Mouse (Mus musculus): ENCODE measurements at regions not wholly inside any gene's neighbourhood (a gene's known extent, or its start where the extent isn't known, plus 50 kb on each side); places are given as distances from the start of the nearest gene placed in this dataset.

DNA sequence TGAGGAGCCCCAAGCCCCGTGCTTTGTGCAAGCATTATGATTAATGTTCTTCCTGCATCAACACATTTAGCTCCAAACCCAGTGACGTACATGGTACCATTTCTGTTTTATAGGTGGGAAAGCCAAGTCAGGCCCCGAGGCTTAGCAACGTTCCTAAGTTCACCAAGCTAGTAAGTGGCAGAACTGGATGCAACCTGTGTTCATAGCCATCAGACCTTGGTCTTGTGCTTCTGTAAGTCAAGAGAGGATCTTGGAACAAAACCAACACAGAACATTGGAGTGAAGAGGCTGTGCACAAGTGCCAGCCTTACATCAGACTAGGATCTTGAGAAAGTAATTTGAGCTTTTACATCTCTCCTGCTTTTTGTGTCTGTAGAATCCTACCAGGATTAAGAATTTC lies 71.3 kb downstream of the Cdc7 start:
- 86% methylated on average over 4 of the region's 4 CpGs for WGBS
- DNase-seq (ENCODE audit: low spot score) (no peak), ATAC-seq (no peak)
- H3K9ac ChIP-seq (ENCODE audit: low read length): no peak overlapping the region
- H3K27me3 ChIP-seq (replicated peaks; ENCODE audit: control insufficient read depth, insufficient read depth, low read length): no peaks in the 10 kb centered on the region
- H3K9me3 ChIP-seq (replicated peaks; ENCODE audit: control insufficient read depth, low read length): 0 out of 2 replicates have a peak, but pooled peaks cover 3% of the 10 kb centered on the region
- no peak overlapping the region for H3K4me2 ChIP-seq (ENCODE audit: low read length)
- H3K4me1 ChIP-seq (ENCODE audit: control insufficient read depth, insufficient read depth, low read length): no peaks in the 10 kb centered on the region
- no peaks in the 10 kb centered on the region for H3K36me3 ChIP-seq (ENCODE audit: control insufficient read depth, insufficient read depth, low read length)
- no peak overlapping the region for H3K4me3 ChIP-seq (ENCODE audit: low read depth, low read length)
- no peak overlapping the region for H3K27ac ChIP-seq (ENCODE audit: low read depth, low read length)

DNA sequence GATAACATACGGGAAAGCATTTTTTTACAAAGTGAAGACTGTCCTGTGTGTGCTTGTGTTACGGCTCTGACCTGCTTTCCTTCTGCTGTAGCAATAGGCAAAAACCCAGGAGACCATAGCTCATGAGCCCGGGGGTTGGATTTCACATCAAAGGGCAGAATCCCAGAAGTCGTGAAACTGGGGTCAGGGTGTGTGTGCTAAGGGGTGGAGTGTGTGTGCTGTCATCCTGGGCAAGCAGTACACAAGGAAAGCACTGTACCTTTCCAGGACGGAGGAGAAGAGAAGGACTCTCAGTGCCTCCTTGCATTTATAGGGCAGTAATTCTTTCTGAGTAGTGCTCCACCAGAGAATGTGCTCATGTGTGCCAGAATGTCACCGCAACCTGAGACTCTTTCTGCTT lies 71.7 kb downstream of the Cdc7 start:
- Histone ChIP-seq H3K9ac (ENCODE audit: low read length) (no peak overlapping the region), H3K4me1 (ENCODE audit: control insufficient read depth, insufficient read depth, low read length) (no peaks in the 10 kb centered on the region), H3K9me3 (replicated peaks; ENCODE audit: control insufficient read depth, low read length) (0 out of 2 replicates have a peak, but pooled peaks cover 3% of the 10 kb centered on the region), H3K4me3 (ENCODE audit: low read depth, low read length) (no peak overlapping the region), H3K27ac (ENCODE audit: low read depth, low read length) (no peak overlapping the region), H3K36me3 (ENCODE audit: control insufficient read depth, insufficient read depth, low read length) (no peaks in the 10 kb centered on the region), H3K27me3 (replicated peaks; ENCODE audit: control insufficient read depth, insufficient read depth, low read length) (no peaks in the 10 kb centered on the region), H3K4me2 (ENCODE audit: low read length) (no peak overlapping the region)
- ATAC-seq (no peak), DNase-seq (ENCODE audit: low spot score) (no peak)
- 81% methylated on average over 6 of the region's 6 CpGs for WGBS

GRCm38 (mm10) chr5:107036475-107036874 lies 72.4 kb downstream of the Cdc7 start:
- no peak overlapping the region for H3K9ac ChIP-seq (ENCODE audit: low read length)
- no peaks in the 10 kb centered on the region for H3K36me3 ChIP-seq (ENCODE audit: control insufficient read depth, insufficient read depth, low read length)
- 0 out of 2 replicates have a peak, but pooled peaks cover 3% of the 10 kb centered on the region for H3K9me3 ChIP-seq (replicated peaks; ENCODE audit: control insufficient read depth, low read length)
- WGBS: 74% methylated on average over 6 of the region's 6 CpGs
- H3K27me3 ChIP-seq (replicated peaks; ENCODE audit: control insufficient read depth, insufficient read depth, low read length): no peaks in the 10 kb centered on the region
- H3K27ac ChIP-seq (ENCODE audit: low read depth, low read length): no peak overlapping the region
- DNase-seq (ENCODE audit: low spot score) (no peak), ATAC-seq (no peak)
- no peak overlapping the region for H3K4me3 ChIP-seq (ENCODE audit: low read depth, low read length)
- H3K4me1 ChIP-seq (ENCODE audit: control insufficient read depth, insufficient read depth, low read length): no peaks in the 10 kb centered on the region
- H3K4me2 ChIP-seq (ENCODE audit: low read length): no peak overlapping the region

DNA sequence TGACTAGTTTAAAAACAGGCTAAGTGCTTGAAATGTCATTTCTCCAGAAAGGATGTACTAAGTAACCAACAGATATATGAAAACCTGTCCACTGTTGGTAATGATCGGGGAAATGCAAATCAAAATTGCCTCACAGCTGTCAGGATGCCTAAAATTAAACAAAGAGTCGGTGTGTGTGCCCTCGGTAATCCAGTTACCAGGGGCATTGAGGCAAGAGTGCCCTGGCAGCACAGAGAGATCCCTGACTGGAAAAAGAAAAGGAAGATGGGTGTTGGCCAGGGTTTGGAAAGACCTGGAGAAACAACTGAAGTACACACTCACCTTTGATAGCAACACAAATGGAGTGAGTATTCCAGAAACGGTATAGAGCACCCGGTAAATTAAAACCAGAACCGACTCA lies 73.0 kb downstream of the Cdc7 start:
- Histone ChIP-seq H3K4me3 (ENCODE audit: low read depth, low read length) (no peak overlapping the region), H3K4me1 (ENCODE audit: control insufficient read depth, insufficient read depth, low read length) (no peaks in the 10 kb centered on the region), H3K36me3 (ENCODE audit: control insufficient read depth, insufficient read depth, low read length) (no peaks in the 10 kb centered on the region), H3K27me3 (replicated peaks; ENCODE audit: control insufficient read depth, insufficient read depth, low read length) (no peaks in the 10 kb centered on the region), H3K27ac (ENCODE audit: low read depth, low read length) (no peak overlapping the region), H3K4me2 (ENCODE audit: low read length) (no peak overlapping the region), H3K9me3 (replicated peaks; ENCODE audit: control insufficient read depth, low read length) (0 out of 2 replicates have a peak, but pooled peaks cover 3% of the 10 kb centered on the region), H3K9ac (ENCODE audit: low read length) (no peak overlapping the region)
- 78% methylated on average over 6 of the region's 6 CpGs for WGBS
- DNase-seq (ENCODE audit: low spot score) (no peak), ATAC-seq (no peak)

DNA sequence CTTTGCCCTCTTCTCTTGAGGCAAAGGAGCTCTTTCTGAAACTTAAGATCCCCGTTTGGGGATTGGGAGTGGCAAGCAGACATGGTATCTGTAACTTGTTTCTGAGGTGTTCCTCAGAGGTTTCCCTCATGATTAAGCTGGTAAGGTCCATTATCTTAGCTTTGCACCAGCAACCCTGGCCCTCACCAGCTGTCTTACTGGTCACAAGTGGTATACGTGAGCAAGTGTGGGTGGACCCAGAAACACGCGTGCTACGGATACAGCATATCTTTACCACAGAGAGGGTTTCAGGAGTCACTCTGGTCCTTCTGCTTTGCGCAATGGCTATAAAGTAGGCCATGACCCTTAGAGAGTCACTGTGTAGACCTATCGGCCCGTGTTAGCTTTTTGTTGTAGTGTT lies 75.2 kb downstream of the Cdc7 start:
- ATAC-seq: no peak
- 96% methylated on average over 8 of the region's 8 CpGs for WGBS
- H3K27me3 ChIP-seq (replicated peaks; ENCODE audit: control insufficient read depth, insufficient read depth, low read length): no peaks in the 10 kb centered on the region
- H3K9ac ChIP-seq (ENCODE audit: low read length): no peak overlapping the region
- H3K4me3 ChIP-seq (ENCODE audit: low read depth, low read length): no peak overlapping the region
- H3K27ac ChIP-seq (ENCODE audit: low read depth, low read length): no peak overlapping the region
- H3K9me3 ChIP-seq (replicated peaks; ENCODE audit: control insufficient read depth, low read length): 0 out of 2 replicates have a peak, but pooled peaks cover 3% of the 10 kb centered on the region
- no peaks in the 10 kb centered on the region for H3K36me3 ChIP-seq (ENCODE audit: control insufficient read depth, insufficient read depth, low read length)
- no peaks in the 10 kb centered on the region for H3K4me1 ChIP-seq (ENCODE audit: control insufficient read depth, insufficient read depth, low read length)
- no peak overlapping the region for H3K4me2 ChIP-seq (ENCODE audit: low read length)
- no peak for DNase-seq (ENCODE audit: low spot score)

DNA sequence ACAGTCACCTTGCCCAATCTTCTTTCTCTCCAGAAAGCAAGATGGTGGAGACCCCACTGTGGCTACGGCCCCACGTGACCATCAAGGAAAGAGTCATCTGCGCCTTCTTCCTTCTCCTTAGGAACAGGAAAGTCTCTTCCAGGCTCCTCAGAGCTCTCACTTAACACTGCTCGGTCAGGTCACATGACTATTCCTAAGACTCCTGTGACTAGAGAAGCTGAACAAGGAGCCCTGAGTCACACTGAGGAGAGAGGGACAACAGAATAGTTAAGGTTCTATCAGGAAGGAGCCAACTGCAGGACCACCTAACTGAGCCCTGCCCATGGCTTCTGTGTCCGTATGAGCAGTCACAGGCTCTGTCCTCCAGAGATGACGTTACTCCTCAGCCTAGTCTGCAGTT lies 75.8 kb downstream of the Cdc7 start:
- DNase-seq (ENCODE audit: low spot score) (no peak), ATAC-seq (no peak)
- WGBS: 87% methylated on average over 6 of the region's 6 CpGs
- no peak overlapping the region for H3K27ac ChIP-seq (ENCODE audit: low read depth, low read length)
- no peak overlapping the region for H3K9ac ChIP-seq (ENCODE audit: low read length)
- H3K4me1 ChIP-seq (ENCODE audit: control insufficient read depth, insufficient read depth, low read length): no peaks in the 10 kb centered on the region
- H3K36me3 ChIP-seq (ENCODE audit: control insufficient read depth, insufficient read depth, low read length): no peaks in the 10 kb centered on the region
- H3K27me3 ChIP-seq (replicated peaks; ENCODE audit: control insufficient read depth, insufficient read depth, low read length): no peaks in the 10 kb centered on the region
- no peak overlapping the region for H3K4me2 ChIP-seq (ENCODE audit: low read length)
- H3K9me3 ChIP-seq (replicated peaks; ENCODE audit: control insufficient read depth, low read length): 0 out of 2 replicates have a peak, but pooled peaks cover 3% of the 10 kb centered on the region
- H3K4me3 ChIP-seq (ENCODE audit: low read depth, low read length): no peak overlapping the region

- ATAC-seq (no peak), DNase-seq (ENCODE audit: low spot score) (no peak)
- Histone ChIP-seq H3K4me2 (ENCODE audit: low read length) (no peak overlapping the region), H3K27ac (ENCODE audit: low read depth, low read length) (no peak overlapping the region), H3K9me3 (replicated peaks; ENCODE audit: control insufficient read depth, low read length) (0 out of 2 replicates have a peak, but pooled peaks cover 3% of the 10 kb centered on the region), H3K27me3 (replicated peaks; ENCODE audit: control insufficient read depth, insufficient read depth, low read length) (no peaks in the 10 kb centered on the region), H3K9ac (ENCODE audit: low read length) (no peak overlapping the region), H3K4me3 (ENCODE audit: low read depth, low read length) (no peak overlapping the region), H3K4me1 (ENCODE audit: control insufficient read depth, insufficient read depth, low read length) (no peaks in the 10 kb centered on the region), H3K36me3 (ENCODE audit: control insufficient read depth, insufficient read depth, low read length) (no peaks in the 10 kb centered on the region)
- 88% methylated on average over 10 of the region's 10 CpGs for WGBS
Measured at GRCm38 (mm10) chr5:107040489-107040888, 76.4 kb downstream of the Cdc7 start.

DNA sequence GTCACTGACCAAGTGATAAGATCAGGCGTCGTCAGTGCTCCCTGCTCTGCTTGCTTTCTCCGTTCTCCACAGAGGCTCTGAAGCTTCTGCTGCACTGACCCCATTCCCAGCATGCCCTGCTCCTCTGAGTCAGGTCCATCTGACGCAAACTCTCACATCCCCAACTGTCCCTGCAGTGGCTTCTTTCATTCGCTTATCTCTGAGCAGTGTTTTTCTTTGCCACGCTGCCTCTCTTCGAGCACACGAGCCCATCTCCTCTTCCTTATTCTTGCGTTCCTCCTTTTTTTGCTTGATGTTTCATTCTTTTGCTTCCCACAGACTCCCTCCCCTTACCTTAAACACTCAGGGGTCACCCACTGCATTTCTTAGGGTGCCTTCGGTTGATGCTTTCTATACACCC lies 81.0 kb downstream of the Cdc7 start:
- H3K9me3 ChIP-seq (replicated peaks; ENCODE audit: control insufficient read depth, low read length): no peaks in the 10 kb centered on the region
- no peaks in the 10 kb centered on the region for H3K36me3 ChIP-seq (ENCODE audit: control insufficient read depth, insufficient read depth, low read length)
- 81% methylated on average over 10 of the region's 10 CpGs for WGBS
- ATAC-seq: no peak
- no peak overlapping the region for H3K4me3 ChIP-seq (ENCODE audit: low read depth, low read length)
- no peak overlapping the region for H3K27ac ChIP-seq (ENCODE audit: low read depth, low read length)
- H3K4me1 ChIP-seq (ENCODE audit: control insufficient read depth, insufficient read depth, low read length): no peaks in the 10 kb centered on the region
- DNase-seq (ENCODE audit: low spot score): no peak
- no peaks in the 10 kb centered on the region for H3K27me3 ChIP-seq (replicated peaks; ENCODE audit: control insufficient read depth, insufficient read depth, low read length)
- no peak overlapping the region for H3K4me2 ChIP-seq (ENCODE audit: low read length)
- H3K9ac ChIP-seq (ENCODE audit: low read length): no peak overlapping the region

GRCm38 (mm10) chr5:107046501-107046931 lies 82.4 kb downstream of the Cdc7 start:
- H3K36me3 ChIP-seq (ENCODE audit: control insufficient read depth, insufficient read depth, low read length): no peaks in the 10 kb centered on the region
- H3K4me1 ChIP-seq (ENCODE audit: control insufficient read depth, insufficient read depth, low read length): no peaks in the 10 kb centered on the region
- no peak overlapping the region for H3K4me2 ChIP-seq (ENCODE audit: low read length)
- H3K27ac ChIP-seq (ENCODE audit: low read depth, low read length): no peak overlapping the region
- DNase-seq (ENCODE audit: low spot score): no peak
- no peak overlapping the region for H3K4me3 ChIP-seq (ENCODE audit: low read depth, low read length)
- H3K27me3 ChIP-seq (replicated peaks; ENCODE audit: control insufficient read depth, insufficient read depth, low read length): no peaks in the 10 kb centered on the region
- no peak for ATAC-seq
- no peaks in the 10 kb centered on the region for H3K9me3 ChIP-seq (replicated peaks; ENCODE audit: control insufficient read depth, low read length)
- 29% methylated on average over 4 of the region's 4 CpGs for WGBS
- H3K9ac ChIP-seq (ENCODE audit: low read length): no peak overlapping the region
